Mouse (Mus musculus) Muller cell, postnatal 12 days (primary cell): ENCODE measurements around the gene Klhl10.

ENCODE experiments used
- DNase-seq: peaks from one replicate; pipeline ENCODE4 v3.0.0-alpha.2; 2015; ENCODE audit errors: inconsistent ontology term

Klhl10 gene

DNA sequence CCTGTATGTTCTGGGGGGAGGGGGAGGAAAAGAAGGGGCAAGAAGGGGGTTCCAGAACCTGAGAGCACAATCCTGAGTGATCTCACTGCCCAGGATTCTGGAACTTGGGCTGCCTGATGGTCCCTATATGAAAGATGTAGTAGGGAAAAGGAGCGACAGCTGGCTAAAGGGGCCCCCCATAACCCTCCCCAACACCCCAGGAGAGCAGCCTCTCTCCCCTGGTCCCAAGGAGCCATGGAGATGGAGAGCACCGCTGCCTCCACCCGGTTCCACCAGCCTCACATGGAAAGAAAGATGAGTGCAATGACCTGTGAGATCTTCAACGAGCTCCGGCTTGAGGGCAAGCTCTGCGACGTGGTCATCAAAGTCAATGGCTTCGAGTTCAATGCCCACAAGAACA lies at the start of gene Klhl10, which contains the start of gene Nt5c3b:
Gene Klhl10, plus strand, starts transcription at position 121 of the 400 bp plus-strand sequence.
Gene Nt5c3b, minus strand, starts transcription at position 12 of the 400 bp plus-strand sequence.
- no peak for DNase-seq

DNA sequence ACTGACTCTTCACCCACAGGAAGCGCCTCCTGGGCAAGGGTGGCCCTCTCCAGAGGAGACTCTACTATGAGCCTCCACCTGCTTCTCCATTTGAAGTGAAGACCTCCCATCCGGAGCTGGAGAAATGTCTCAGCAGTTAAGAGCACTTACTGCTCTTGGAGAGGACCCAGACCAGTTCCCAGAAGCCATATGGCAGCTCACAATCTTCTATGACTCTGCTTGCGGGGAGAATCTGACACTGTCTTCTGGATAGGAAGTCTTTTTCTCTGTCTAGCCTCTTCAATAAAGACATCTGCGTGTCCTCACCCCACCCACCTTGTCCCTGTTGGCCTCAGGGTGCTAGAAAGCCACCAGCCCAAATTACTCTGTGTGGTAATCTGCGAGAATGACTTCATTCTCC lies 48.8 kb upstream of the Klhl10 start:
- no peak for DNase-seq

DNA sequence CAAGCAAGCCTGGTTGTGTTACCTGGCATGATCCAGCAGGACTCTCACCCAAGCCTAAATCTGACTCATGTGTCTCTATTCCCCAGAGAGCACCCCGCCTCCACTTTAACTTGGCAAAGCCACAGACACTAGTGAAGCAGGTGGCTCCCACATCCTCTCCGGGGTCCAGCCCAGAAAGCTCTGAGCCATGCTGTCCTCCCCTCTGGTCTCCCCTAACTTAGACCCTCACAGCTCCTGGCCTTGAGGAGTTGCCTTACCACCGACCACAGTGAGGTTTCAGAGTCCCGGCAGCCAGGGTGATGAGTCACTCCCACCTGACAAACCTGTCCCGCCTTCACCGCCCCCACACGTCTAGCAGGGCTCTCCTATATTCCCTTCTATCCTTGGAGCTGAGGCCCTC lies 48.0 kb upstream of the Klhl10 start:
- no peak for DNase-seq

DNA sequence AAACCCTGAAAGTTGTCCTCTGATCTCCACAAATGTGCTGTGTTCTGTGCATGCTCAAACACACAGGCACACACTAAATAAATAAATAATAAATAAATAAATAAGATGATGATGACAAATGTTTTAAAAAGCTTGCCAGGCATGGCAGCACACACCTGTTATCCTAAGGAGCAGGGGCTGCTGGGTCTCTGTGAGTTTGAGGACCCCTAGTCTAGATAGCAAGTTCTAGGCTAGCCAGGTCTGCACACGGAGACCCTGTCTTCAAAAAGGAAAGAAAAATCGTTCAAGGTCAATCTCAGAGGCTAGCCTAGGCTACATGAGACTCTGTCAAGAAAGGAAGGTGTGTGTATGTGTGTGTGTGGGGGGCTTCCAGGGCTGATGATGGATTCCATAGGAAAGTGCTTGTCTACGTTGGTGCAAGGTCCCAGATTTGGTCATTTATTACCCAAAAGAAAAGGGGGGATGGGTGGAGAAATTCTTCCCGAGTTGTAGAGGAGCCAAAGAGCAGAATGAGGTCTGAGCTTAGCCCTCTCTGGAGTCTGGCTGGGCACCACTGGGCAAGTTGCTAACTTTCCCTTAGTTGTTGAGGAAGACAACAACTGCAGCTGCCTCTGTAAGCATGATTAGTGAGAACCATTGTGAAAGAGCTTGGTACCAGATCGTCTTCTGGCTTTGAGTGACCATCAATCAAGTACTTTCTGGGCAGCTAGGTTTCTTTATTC lies 47.2 kb upstream of the Klhl10 start:
- no peak for DNase-seq

DNA sequence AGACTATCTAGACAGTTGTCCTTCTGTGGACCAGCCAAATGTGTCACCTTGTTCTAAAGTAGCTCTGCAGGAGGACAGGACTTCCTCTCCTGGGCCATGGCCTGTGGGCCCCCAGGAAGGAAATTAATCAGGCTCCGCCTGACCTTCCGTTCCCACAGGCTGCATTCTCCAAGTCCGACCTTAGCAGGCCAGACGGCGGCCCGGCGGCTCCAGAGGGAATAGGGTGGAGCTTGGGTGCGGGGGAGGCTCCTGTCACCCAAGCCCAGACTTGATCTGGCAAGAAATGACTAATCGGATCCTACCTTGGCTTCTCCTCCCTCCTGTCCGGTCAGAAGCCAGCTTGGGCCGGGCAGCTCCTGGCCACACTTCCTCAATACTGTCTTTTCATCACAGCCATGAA lies 46.5 kb upstream of the Klhl10 start:
- peak; percentile 72 for DNase-seq

DNA sequence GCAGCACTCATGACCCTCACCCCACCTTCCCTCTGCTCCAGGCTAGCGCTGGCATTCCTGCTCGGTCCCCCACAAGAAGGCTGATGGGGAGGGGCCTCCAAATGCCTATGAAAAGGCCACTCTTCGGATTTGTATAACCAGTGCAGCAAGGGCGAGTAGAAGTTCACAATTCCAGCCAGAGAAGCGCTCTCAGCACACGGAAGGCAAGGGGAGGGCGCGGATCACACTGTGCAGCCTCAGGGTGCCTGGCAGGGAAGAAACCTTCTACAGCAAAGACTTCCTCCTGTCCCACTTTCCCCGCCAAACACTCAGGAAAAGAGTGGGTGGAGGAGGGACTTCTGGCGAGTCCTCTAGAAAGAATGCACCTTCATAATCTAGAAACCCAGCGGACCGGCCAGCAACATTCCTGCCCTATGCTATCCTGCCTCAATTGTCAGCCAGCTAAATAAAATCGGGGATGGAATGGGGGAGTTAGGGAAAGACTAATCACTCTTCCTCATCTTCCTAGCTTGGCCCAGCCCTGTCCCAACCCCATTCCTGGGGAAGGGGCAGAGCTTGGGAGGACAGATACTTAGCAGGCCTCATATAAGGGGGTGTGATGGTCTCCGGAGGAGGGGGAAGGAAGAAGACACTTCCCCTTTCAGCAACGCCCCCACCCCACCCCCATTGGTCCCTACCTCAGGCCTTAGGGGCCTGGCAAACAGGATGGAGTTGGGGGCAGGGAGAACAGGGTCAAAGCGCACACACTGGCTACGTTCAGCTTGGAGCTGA lies 45.7 kb upstream of the Klhl10 start:
- peak; percentile 72 for DNase-seq

DNA sequence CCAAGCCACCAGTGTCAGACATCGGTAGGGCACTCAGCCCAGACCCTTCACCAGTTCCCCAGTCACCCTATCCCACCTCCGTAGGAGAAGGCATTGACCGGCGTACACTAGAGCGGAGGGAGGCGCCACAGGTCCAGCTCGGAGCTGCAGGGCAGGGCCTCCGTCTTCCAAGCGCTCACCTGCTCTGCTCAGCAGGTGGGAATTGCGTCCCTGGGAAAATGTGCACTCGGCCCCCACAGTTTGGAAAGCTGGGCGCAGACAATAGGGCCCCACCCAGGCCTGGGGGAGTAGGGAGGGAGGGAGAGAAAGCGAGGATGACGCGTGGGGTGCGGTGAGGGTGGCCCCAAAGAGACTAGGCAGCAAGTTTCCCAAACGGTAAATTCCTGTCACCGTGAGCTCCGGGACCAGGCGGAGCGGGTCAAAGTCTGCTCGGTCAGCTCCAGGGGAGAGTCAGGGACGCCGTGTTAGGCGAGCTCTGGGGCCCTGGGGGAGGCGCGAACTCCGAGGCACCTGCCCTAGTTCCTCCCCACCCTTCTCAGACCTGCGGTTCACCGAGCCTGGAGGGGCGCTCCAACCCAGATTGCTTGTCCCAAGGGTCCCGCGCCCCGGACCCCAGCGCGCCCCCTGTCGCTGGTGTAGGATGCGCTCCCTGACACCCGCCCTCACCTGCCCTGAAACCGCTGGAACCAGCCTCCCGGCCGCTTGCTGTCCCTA lies 44.7 kb upstream of the Klhl10 start:
- DNase-seq, result no peak

DNA sequence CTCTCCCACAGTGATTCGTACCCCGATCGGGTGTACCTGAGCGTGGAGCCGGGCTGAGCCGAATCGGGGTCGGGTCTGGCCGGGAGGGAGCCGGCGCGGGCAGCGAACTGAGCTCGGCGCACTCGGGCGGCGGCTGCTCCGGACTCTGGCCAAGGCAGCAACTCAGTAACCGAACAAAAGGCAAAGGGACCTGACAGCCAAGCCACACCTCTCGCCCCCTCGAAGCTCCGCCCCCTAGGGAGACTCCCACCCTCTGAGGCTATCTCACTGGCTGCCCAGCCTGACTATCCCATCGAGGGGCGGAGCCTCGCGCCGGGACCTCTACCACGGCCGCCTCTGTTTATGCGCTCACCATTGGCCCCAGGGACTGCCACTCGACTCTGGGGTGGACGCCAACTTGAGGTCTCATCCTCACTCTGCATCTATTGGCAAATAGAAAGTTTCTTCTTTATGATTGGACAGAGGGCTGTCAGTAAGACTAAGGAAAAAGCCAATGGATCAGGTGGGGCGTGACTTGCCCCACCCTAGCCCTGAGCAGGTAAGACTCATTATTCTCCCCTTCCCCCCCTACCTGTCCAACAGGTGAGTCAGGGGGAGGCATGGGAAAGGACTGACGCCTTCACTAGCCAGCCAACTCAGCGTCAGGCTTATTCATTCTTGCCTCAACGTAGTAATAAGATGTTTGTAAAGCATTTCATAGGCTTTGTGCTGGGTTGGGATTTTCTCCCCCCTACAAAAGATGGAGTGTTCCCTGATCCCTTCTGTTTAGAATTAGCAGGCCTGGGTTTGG lies 43.9 kb upstream of the Klhl10 start, which contains the start of gene Jup:
Gene Jup, minus strand, starts transcription at position 164 of the 790 bp plus-strand sequence.
- peak; percentile 100 for DNase-seq

DNA sequence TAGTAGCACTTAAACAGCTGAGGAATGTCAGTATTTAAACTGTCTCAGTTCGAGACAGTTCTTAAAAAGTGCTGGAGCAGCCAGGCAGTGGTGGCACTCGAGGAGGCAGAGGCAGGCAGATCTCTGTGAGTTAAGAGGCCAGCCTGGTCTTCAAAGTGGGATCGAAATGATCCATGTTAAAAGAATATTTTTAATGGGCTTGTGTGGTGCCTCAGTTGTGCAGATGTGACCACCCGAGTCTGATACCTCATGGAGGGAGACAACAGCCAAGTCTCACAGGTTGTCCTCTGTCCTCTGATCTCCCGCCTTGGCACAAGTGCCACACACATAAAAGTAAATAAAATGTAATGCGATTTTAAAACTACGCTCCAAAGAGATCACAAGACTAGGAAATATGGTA lies 43.2 kb upstream of the Klhl10 start:
- no peak for DNase-seq

DNA sequence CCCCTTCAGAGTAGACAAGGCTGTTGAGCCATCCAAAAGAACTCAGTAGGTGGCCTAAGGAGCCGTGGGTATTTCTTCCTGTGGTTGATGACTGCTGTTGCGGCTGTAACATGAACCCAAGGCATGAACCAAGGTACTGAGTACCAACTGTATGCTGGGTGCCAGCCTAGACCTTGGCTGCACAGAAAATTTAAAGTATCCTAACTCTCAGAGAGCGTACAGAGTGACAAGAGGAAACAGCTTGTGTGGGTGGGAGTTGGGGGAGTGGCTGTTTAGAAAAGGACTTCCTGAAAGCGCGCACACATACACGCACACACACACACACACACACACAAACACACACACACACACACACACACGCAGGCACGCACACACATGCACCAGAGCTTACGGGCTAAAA lies 42.4 kb upstream of the Klhl10 start:
- DNase-seq, result no peak

DNA sequence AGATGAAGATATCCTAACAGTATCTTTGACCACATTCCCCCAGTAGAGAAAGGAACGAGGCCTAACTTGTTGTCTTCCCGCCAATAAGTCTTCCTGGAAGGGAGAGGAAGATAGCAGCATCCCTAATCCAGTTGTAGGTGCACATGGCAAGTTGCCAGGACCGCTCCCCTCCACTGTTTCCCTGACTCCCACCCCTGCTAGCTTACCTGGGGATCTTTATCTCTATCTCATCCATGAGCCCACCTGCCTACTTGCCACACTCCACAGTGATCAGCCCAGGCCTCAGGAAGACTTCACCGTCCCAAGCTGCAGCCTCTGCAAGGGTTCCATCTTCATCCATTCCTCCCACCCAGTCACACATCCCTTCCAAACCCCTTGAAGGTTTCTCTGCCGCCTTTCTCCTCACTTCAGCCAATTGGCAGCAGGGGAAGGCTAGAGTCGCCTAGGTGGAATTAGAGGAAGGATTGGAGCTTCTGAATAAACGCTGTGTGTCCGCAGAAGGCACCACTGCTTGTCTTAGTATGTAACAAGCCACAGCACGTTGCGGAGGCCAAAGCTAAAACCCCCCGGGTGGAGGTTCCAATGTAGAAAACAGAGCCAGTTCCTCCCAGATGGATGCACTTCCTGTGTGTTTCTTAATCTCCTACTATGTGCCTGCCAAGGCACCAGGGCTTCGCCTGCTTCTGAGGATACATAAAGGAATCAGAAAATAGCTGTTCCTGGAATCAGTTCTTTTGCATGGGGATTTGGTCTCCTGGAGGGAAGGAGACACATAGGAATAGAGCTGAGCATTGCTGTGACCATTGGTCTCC lies 41.8 kb upstream of the Klhl10 start:
- DNase-seq, result no peak

DNA sequence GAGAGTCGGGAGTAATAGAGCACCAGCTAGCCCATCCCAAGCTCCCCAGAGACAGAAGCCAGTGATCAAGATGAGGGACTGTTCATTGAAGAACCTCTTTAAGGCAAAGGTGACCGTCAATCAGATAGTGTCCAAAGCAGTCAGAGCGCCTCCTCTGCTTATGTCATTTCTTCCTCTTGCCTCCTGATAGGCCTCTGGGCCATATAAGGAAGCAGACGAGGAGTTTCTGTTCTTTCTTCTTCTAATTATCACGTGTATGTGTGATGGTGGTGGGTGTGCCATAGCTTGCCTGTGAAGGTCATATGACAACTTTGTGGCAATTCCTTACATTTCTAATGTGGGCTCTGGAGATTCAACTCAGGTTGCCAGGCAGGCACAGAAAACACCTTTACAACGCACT lies 40.9 kb upstream of the Klhl10 start:
- DNase-seq, result no peak

DNA sequence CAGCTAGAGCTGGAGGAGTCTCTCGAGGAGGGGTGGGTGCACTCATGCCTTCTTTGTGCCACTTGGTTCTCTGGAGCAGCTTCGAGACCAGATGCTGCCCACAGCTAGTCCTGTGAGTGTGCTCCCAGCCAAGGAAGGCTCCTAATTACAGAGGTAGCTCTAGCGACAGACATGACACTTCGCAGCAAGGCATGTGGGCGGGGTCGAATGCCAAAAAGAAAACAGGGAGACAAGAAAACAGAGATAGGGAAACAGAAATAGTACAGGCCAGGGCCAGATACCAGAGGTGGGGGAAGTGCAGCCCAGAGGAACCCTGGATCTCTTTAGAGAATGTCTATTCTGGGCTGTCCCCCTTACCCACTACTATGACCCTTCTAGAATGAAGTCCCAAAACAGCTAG lies 39.5 kb upstream of the Klhl10 start:
- DNase-seq, result no peak

DNA sequence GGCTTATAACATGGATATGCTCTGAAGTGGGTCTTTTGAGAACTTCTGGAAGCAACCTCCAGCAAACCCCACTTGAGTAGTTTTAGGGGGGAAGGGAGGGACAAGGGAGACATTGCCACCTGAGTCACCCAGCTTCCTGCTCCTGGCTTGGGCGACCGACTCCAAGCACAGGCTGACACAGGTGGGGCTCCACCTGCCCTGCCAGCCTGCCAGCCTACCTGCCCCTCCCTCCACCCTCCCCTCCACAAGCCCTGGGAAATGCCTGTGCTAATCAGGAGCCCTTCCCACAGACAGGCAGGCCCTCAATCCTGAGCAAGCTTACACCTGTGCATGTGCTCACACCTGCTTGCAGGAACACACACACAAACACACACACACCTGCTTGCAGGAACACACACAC lies 39.0 kb upstream of the Klhl10 start:
- no peak for DNase-seq

DNA sequence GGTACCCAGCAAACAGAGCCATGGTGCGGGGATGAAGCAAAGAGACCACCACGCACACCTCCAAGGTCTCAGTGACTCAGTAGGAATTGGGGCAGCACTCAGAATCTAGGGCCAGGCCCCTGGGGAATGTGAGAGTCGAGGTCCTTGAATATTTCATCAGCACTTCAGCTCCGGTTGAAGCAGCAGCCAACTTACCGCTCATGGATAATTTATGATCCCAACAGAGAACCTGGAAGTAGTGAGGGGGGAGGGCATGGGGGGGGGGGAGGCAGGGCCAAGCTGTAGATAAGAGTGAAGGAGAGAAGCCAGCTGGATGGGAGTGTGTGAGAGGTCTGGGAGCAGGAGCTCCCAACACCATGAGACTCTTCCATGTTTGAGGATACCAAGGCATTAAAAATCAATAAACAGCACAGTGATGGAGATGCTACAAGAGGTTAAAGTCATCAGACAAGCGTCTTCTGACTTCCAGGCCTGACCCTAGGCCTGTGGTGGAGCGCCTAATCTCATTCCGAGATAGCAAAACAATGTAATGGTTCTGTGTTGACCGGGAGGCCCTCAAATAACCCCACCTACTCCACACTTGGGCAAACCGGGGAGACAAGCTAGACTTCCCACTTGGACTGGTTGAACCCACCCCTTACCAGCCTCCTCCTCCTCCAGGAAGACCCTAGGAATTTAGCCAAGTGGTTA lies 38.1 kb upstream of the Klhl10 start:
- DNase-seq, result no peak

DNA sequence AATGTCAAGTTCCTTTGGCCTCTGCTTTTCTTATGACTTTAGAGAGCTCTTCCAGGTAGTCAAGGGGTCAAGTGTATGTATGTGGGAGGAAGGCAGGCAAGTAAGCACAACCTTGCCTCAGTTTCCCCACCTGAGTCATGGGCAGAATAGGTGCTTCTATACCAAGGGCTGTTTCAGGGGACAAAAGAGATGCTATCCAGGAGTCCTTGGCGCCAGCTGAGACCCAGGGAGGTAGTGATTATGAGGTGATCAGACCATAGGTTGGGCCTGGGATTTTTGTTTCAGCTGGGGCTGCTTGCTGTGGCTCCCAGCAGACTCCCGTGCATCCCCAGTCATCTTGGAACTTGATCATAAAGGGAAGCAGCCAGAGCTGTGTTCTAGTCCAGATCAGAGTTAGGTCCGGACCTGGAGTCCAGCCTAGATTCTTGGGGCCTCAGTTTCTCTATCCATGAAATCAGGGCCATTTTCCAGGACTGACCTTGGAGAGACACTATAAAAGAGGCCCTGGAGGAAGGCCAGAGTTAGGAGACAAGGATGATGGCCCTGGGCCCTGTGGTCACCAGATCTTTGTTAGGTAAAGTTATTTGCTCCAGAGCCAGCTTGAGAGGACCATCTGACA lies 37.2 kb upstream of the Klhl10 start:
- no peak for DNase-seq

DNA sequence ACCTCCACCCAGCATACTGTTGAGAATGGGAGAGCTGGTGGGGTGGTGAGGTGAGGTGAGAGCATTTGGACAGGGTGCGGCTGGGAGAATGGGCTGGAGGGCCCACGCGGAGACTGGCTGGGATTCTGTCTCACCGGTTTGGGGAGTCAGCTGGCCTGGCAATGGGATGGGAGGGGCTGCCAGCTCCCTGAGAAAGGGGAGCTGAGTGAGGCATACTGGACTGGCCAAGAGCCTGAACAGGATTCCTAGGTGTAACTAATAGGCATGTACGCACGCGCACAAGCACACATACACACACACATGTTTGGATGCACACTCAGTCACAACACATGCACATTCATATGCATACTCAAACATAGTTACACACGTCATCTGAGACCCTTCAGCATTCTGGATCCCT lies 35.4 kb upstream of the Klhl10 start:
- no peak for DNase-seq

DNA sequence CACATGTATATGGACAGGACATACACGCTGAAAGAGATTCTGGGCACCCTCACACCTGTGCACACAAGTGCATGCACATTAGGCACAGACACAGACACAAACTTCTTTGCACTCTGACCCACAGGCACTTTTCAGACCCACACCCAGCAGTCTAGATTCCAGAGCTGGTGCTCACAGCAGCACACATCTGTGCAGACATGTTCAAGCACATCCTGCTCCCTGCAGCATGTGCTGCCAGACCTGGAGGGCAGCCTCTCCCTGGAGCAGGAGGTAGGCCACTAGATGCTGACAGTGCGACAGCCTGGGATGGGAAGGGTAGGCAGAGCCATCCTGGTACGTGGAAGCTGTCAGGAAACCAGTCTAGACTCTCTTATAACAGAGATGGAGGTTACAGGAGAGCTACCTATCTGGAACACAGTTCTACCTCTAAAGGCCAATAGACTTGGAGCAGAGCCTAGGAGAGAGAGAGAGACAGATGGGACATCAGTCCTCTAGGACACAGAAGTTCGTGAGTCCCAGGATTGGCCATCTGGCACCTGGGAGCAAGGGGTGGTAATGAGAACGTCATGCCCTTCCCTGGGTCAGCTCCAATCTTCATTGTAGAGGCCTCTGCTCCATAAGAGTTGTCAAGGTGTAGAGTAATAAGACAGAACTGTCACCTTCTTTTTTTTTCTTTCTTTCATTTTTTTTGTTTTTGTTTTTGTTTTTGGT lies 34.6 kb upstream of the Klhl10 start:
- no peak for DNase-seq
